8 mouse cellular contexts compared by ENCODE assay signal in genomic region chr4:152274681-152275131, GRCm38 (mm10). TPM values are rescaled to one million over a fixed set of nuclear protein-coding genes. Genes with fewer than 3 reads are reported as not detected.
A peak's percentile ranks its signal among the peaks of the same experiment; 100 is the strongest.
DNase-seq lines count a peak whose midpoint lies in the region; ATAC-seq and TF ChIP-seq lines count a peak whose summit lies in the region.

No protein-coding gene starts in this region.

- WGBS in forebrain, embryonic 16.5 days: 3% methylated on average over 20 of the region's 20 CpGs
- WGBS in hindbrain, embryonic 16.5 days: 2% methylated on average over 20 of the region's 20 CpGs

- TF ChIP-seq POLR2A in testis, adult 2 months (IDR thresholded peaks at IDR 0.05; ENCODE audit: control insufficient read depth, low read depth, low read length): peak; percentile 17; the same call in 1 of the 2 replicates

- no peak for DNase-seq in testis, postnatal 14 days (ENCODE audit: low spot score)
- DNase-seq in lung, postnatal 25 days (ENCODE audit: low spot score): peak; percentile 31
- peak; percentile 53 for DNase-seq in yolk sac, embryonic 10.5 days (ENCODE audit: low spot score)
- DNase-seq in thymus, postnatal 4 days: no peak
- no peak for DNase-seq in adrenal gland, postnatal 36 days

- peaks cover 8% of the 10 kb centered on the region for H3K4me1 ChIP-seq in testis, adult 2 months (ENCODE audit: control insufficient read depth, insufficient read depth, low read length)
- peaks cover 14% of the 10 kb centered on the region for H3K4me1 ChIP-seq in forebrain, embryonic 16.5 days (replicated peaks; ENCODE audit: control insufficient read depth, insufficient read depth, low read length)
- H3K4me1 ChIP-seq in hindbrain, embryonic 16.5 days (ENCODE audit: control insufficient read depth, insufficient read depth, low read depth, low read length): peaks cover 27% of the 10 kb centered on the region

- H3K4me3 ChIP-seq in testis, adult 2 months (ENCODE audit: control insufficient read depth, low read depth, low read length): peak overlapping the region; percentile 65
- H3K4me3 ChIP-seq in forebrain, embryonic 16.5 days (replicated peaks; ENCODE audit: low read length): peak overlapping the region; percentile 47
- peak overlapping the region; percentile 66 for H3K4me3 ChIP-seq in hindbrain, embryonic 16.5 days (ENCODE audit: low read length)

- peak overlapping the region; percentile 56 for H3K9ac ChIP-seq in forebrain, embryonic 16.5 days (replicated peaks; ENCODE audit: low read depth, low read length)
- H3K9ac ChIP-seq in hindbrain, embryonic 16.5 days (ENCODE audit: low read depth, low read length): peak overlapping the region; percentile 82

- no peaks in the 10 kb centered on the region for H3K9me3 ChIP-seq in forebrain, embryonic 16.5 days (ENCODE audit: control insufficient read depth, low read length)
- no peaks in the 10 kb centered on the region for H3K9me3 ChIP-seq in hindbrain, embryonic 16.5 days (ENCODE audit: control insufficient read depth, low read length)

- peak; percentile 36; the same call in 1 of the 2 replicates for ATAC-seq in forebrain, embryonic 16.5 days
- ATAC-seq in hindbrain, embryonic 16.5 days: peak; percentile 43

- H3K4me2 ChIP-seq in forebrain, embryonic 16.5 days (ENCODE audit: low read length): peak overlapping the region; percentile 88
- H3K4me2 ChIP-seq in hindbrain, embryonic 16.5 days (ENCODE audit: low read length): peak overlapping the region; percentile 92

- H3K36me3 ChIP-seq in testis, adult 2 months (ENCODE audit: control insufficient read depth, insufficient read depth, low read length): no peaks in the 10 kb centered on the region
- no peaks in the 10 kb centered on the region for H3K36me3 ChIP-seq in forebrain, embryonic 16.5 days (ENCODE audit: control insufficient read depth, insufficient read depth)
- H3K36me3 ChIP-seq in hindbrain, embryonic 16.5 days (ENCODE audit: control insufficient read depth, insufficient read depth, low read length): peaks cover 7% of the 10 kb centered on the region

- peak overlapping the region; percentile 59 for H3K27ac ChIP-seq in testis, adult 2 months (ENCODE audit: control insufficient read depth, insufficient read depth, low read depth, low read length)
- H3K27ac ChIP-seq in forebrain, embryonic 16.5 days (ENCODE audit: low read length): no peak overlapping the region
- peak overlapping the region; percentile 73; the same call in 1 of the 2 replicates for H3K27ac ChIP-seq in hindbrain, embryonic 16.5 days (ENCODE audit: low read depth, low read length)

- TF ChIP-seq CTCF in testis, adult 2 months (IDR thresholded peaks at IDR 0.05; ENCODE audit: control insufficient read depth, insufficient read depth, insufficient replicate concordance, low read depth, low read length): no peak

- H3K27me3 ChIP-seq in testis, adult 2 months (ENCODE audit: control insufficient read depth, insufficient read depth, low read length): no peaks in the 10 kb centered on the region
- peaks cover 12% of the 10 kb centered on the region for H3K27me3 ChIP-seq in forebrain, embryonic 16.5 days (replicated peaks; ENCODE audit: control insufficient read depth, insufficient read depth, low read length)
- peaks cover 8% of the 10 kb centered on the region for H3K27me3 ChIP-seq in hindbrain, embryonic 16.5 days (replicated peaks; ENCODE audit: control insufficient read depth, insufficient read depth, low read length)

RNA-seq across cellular contexts. Expression of gene Gpr153, which starts 0.7 kb away (rescaled TPM):
- polyA plus RNA-seq in testis, adult 2 months (2012; rRNA removed): 17.2 and 18.9 TPM in 2 replicates
- polyA plus RNA-seq in forebrain, embryonic 16.5 days (2015; fragmentation: Nextera tagmentation; extraction: Ambion mirVana): 4.4 and 6.2 TPM in 2 replicates
- 15.5 and 16.4 TPM in 2 replicates for polyA plus RNA-seq in hindbrain, embryonic 16.5 days (2015; fragmentation: Nextera tagmentation; extraction: Ambion mirVana)
- total RNA-seq in adrenal gland, postnatal 36 days (2021): 1 to 10 TPM; 4.7 to 7.2 TPM

RNA-seq across cellular contexts. Expression of gene Hes3, which starts 16.8 kb away (rescaled TPM):
- polyA plus RNA-seq in testis, adult 2 months (2012; rRNA removed): 1.5 and 1.6 TPM in 2 replicates
- polyA plus RNA-seq in forebrain, embryonic 16.5 days (2015; fragmentation: Nextera tagmentation; extraction: Ambion mirVana): not detected in 2 replicates
- 0.11 and 0.50 TPM in 2 replicates for polyA plus RNA-seq in hindbrain, embryonic 16.5 days (2015; fragmentation: Nextera tagmentation; extraction: Ambion mirVana)
- total RNA-seq in adrenal gland, postnatal 36 days (2021): not detected

RNA-seq across cellular contexts. Expression of gene Icmt, which starts 22.3 kb away (rescaled TPM):
- 50.9 and 51.6 TPM in 2 replicates for polyA plus RNA-seq in testis, adult 2 months (2012; rRNA removed)
- polyA plus RNA-seq in forebrain, embryonic 16.5 days (2015; fragmentation: Nextera tagmentation; extraction: Ambion mirVana): 20.7 and 21.3 TPM in 2 replicates
- polyA plus RNA-seq in hindbrain, embryonic 16.5 days (2015; fragmentation: Nextera tagmentation; extraction: Ambion mirVana): 17.2 and 22.2 TPM in 2 replicates
- total RNA-seq in adrenal gland, postnatal 36 days (2021): 10 to 100 TPM; 49.0 to 50.2 TPM

RNA-seq across cellular contexts. Expression of gene Rnf207, which starts 44.1 kb away (rescaled TPM):
- polyA plus RNA-seq in testis, adult 2 months (2012; rRNA removed): 0.22 and 0.43 TPM in 2 replicates
- polyA plus RNA-seq in forebrain, embryonic 16.5 days (2015; fragmentation: Nextera tagmentation; extraction: Ambion mirVana): 2.4 and 4.0 TPM in 2 replicates
- 9.0 and 10.6 TPM in 2 replicates for polyA plus RNA-seq in hindbrain, embryonic 16.5 days (2015; fragmentation: Nextera tagmentation; extraction: Ambion mirVana)
- total RNA-seq in adrenal gland, postnatal 36 days (2021): under 1 TPM; 0.46 to 0.96 TPM

RNA-seq across cellular contexts. Expression of gene Rpl22, which starts 50.8 kb away (rescaled TPM):
- polyA plus RNA-seq in testis, adult 2 months (2012; rRNA removed): 47.5 and 49.7 TPM in 2 replicates
- polyA plus RNA-seq in forebrain, embryonic 16.5 days (2015; fragmentation: Nextera tagmentation; extraction: Ambion mirVana): 173 and 196 TPM in 2 replicates
- polyA plus RNA-seq in hindbrain, embryonic 16.5 days (2015; fragmentation: Nextera tagmentation; extraction: Ambion mirVana): 125 and 138 TPM in 2 replicates
- total RNA-seq in adrenal gland, postnatal 36 days (2021): 100 to 1,000 TPM; 496 to 507 TPM

Comparison
In these comparisons a context has a peak if more than half of its experiments do, and no peak if none do; other contexts are left out.
1. DNase-seq: peak in lung, postnatal 25 days (single experiment) and yolk sac, embryonic 10.5 days (single experiment); none in testis, postnatal 14 days (single experiment), thymus, postnatal 4 days (single experiment) and adrenal gland, postnatal 36 days (0 of 2).
2. Peak in every context shown above with its lines, with median percentiles within 50 percentile points of each other: H3K4me3 ChIP-seq.